Mouse (Mus musculus) cortical plate, adult 2 months (tissue): ENCODE data around the gene Irf4.

Source experiments
- CTCF ChIP-seq: fragments of 200-500 bp; IDR thresholded peaks from 2 replicates; pipeline ENCODE4 v1.5.1; 2011; ENCODE audit warnings: mild to moderate bottlenecking, control low read depth, low read length; ENCODE audit not compliant: insufficient read depth; ENCODE audit errors: extremely low read depth
- POLR2A ChIP-seq: fragments of 200-500 bp; IDR thresholded peaks from 2 replicates; pipeline ENCODE4 v1.6.1; 2011; ENCODE audit warnings: mild to moderate bottlenecking, low read length, control low read depth; ENCODE audit not compliant: insufficient read depth; ENCODE audit errors: extremely low read depth

GRCm38 (mm10) chr13:30754825-30755476 is 5.9 kb downstream of the Irf4 start:
- TF ChIP-seq POLR2A (no peak), CTCF (no peak)
